Mouse (Mus musculus) midbrain, embryonic 14.5 days (tissue): ENCODE data around the gene Cacna1g. TPM values are rescaled to one million over a fixed set of nuclear protein-coding genes. Genes with fewer than 3 reads are reported as not detected.

Experiments used
- ATAC-seq: fragments of 200-750 bp; cut with Nextera tagmentation; 2 replicates; pipeline ENCODE4 v1.8.0; 2017; ENCODE audit warnings: moderate number of reproducible peaks, moderate library complexity; ENCODE audit not compliant: low FRiP score, low TSS enrichment
- DNase-seq: peaks from one replicate; pipeline ENCODE4 v3.0.0-alpha.2; 2015
- H3K27ac ChIP-seq: fragments of 300-500 bp; sonication (generic); replicated peaks from 2 replicates; pipeline ENCODE4 v1.5.1; 2014; ENCODE audit warnings: mild to moderate bottlenecking, low read depth, low read length, moderate library complexity
- H3K27me3 ChIP-seq: fragments of 300-500 bp; sonication (generic); 2 replicates; pipeline ENCODE4 v1.6.1; 2014; ENCODE audit warnings: low read length, control low read depth, mixed read lengths; ENCODE audit not compliant: control insufficient read depth, insufficient read depth
- H3K36me3 ChIP-seq: fragments of 300-500 bp; sonication (generic); 2 replicates; pipeline ENCODE4 v1.6.1; 2014; ENCODE audit warnings: low read length, control low read depth; ENCODE audit not compliant: control insufficient read depth, insufficient read depth
- H3K4me1 ChIP-seq: fragments of 300-500 bp; sonication (generic); 2 replicates; pipeline ENCODE4 v1.6.1; 2014; ENCODE audit warnings: mild to moderate bottlenecking, antibody characterized with exemption, low read length, control low read depth; ENCODE audit not compliant: control insufficient read depth, insufficient read depth
- H3K4me2 ChIP-seq: fragments of 300-500 bp; sonication (generic); 2 replicates; pipeline ENCODE4 v1.6.1; 2014; ENCODE audit warnings: mild to moderate bottlenecking, low read length, moderate library complexity
- H3K4me3 ChIP-seq: fragments of 300-500 bp; sonication (generic); replicated peaks from 2 replicates; pipeline ENCODE4 v1.5.1; 2014; ENCODE audit warnings: low read depth, low read length
- H3K9ac ChIP-seq: fragments of 300-500 bp; sonication (generic); replicated peaks from 2 replicates; pipeline ENCODE4 v1.6.1; 2014; ENCODE audit warnings: mild to moderate bottlenecking, low read length, moderate library complexity
- H3K9me3 ChIP-seq: fragments of 300-500 bp; sonication (generic); 2 replicates; pipeline ENCODE4 v1.6.1; 2016; ENCODE audit warnings: low read length, control low read depth, mixed read lengths; ENCODE audit not compliant: control insufficient read depth
- WGBS: fragments of 180-500 bp; shearing (Covaris S2); extraction: QIAGEN DNeasy Blood & Tissue Kit; methylation state at CpG from one replicate; pipeline ENCODE4 v1.1.7; 2014; 5-methylcytosine and 5-hydroxymethylcytosine counted together
- polyA plus RNA-seq: library from polyadenylated mRNA; unstranded; fragments of >200 nt; fragmentation: Nextera tagmentation; extraction: Ambion mirVana; gene quantifications from 2 replicates; pipeline ENCODE4 v1.2.1, GENCODE M21; 2014

The Cacna1g gene
- polyA plus RNA-seq, 1 experiment from 2014 or later = 20.1 TPM

GRCm38 (mm10) chr11:94425656-94426055, 48.3 kb downstream of the Cacna1g start:
- DNase-seq (no peak), ATAC-seq (no peak)
- Histone ChIP-seq H3K27ac (no peak overlapping the region), H3K9ac (no peak overlapping the region), H3K9me3 (no peaks in the 10 kb centered on the region), H3K36me3 (peaks cover 44% of the 10 kb centered on the region), H3K27me3 (no peaks in the 10 kb centered on the region), H3K4me1 (peaks cover 48% of the 10 kb centered on the region), H3K4me2 (no peak overlapping the region), H3K4me3 (no peak overlapping the region)
- 77% methylated on average over 14 of the region's 14 CpGs for WGBS

GRCm38 (mm10) chr11:94425215-94425614, 48.8 kb downstream of the Cacna1g start:
- Histone ChIP-seq H3K4me3 (no peak overlapping the region), H3K9me3 (no peaks in the 10 kb centered on the region), H3K27ac (no peak overlapping the region), H3K4me2 (no peak overlapping the region), H3K27me3 (no peaks in the 10 kb centered on the region), H3K9ac (no peak overlapping the region), H3K36me3 (peaks cover 42% of the 10 kb centered on the region), H3K4me1 (peaks cover 50% of the 10 kb centered on the region)
- WGBS = 66% methylated on average over 5 of the region's 5 CpGs
- DNase-seq (no peak), ATAC-seq (no peak)

- H3K4me2 ChIP-seq = no peak overlapping the region
- no peaks in the 10 kb centered on the region for H3K27me3 ChIP-seq
- 0 out of 2 replicates have a peak overlapping the region, but pooled peaks have one; percentile 37 for H3K27ac ChIP-seq
- DNase-seq (no peak), ATAC-seq (no peak)
- H3K9ac ChIP-seq = no peak overlapping the region
- H3K4me1 ChIP-seq = peaks cover 48% of the 10 kb centered on the region
- H3K4me3 ChIP-seq = no peak overlapping the region
- WGBS = 72% methylated on average over 15 of the region's 15 CpGs
- H3K9me3 ChIP-seq = no peaks in the 10 kb centered on the region
- peaks cover 34% of the 10 kb centered on the region for H3K36me3 ChIP-seq
These were observed 49.6 kb downstream of the Cacna1g start for GRCm38 (mm10) chr11:94424380-94424779.

GRCm38 (mm10) chr11:94423855-94424254, 50.1 kb downstream of the Cacna1g start:
- Histone ChIP-seq H3K27me3 (no peaks in the 10 kb centered on the region), H3K4me3 (no peak overlapping the region), H3K4me2 (no peak overlapping the region), H3K9me3 (no peaks in the 10 kb centered on the region), H3K9ac (no peak overlapping the region), H3K27ac (no peak overlapping the region), H3K4me1 (peaks cover 46% of the 10 kb centered on the region), H3K36me3 (peaks cover 34% of the 10 kb centered on the region)
- DNase-seq = no peak
- ATAC-seq = no peak
- 67% methylated on average over 5 of the region's 5 CpGs for WGBS

- ATAC-seq (no peak), DNase-seq (no peak)
- WGBS = 77% methylated on average over 6 of the region's 6 CpGs
- Histone ChIP-seq H3K9me3 (no peaks in the 10 kb centered on the region), H3K27me3 (no peaks in the 10 kb centered on the region), H3K9ac (no peak overlapping the region), H3K4me2 (no peak overlapping the region), H3K27ac (0 out of 2 replicates have a peak overlapping the region, but pooled peaks have one; percentile 26), H3K4me3 (no peak overlapping the region), H3K36me3 (peaks cover 38% of the 10 kb centered on the region), H3K4me1 (peaks cover 31% of the 10 kb centered on the region)
These were observed 53.0 kb downstream of the Cacna1g start for GRCm38 (mm10) chr11:94420991-94421390.

GRCm38 (mm10) chr11:94420325-94420724, 53.7 kb downstream of the Cacna1g start:
- Histone ChIP-seq H3K36me3 (peaks cover 39% of the 10 kb centered on the region), H3K27ac (no peak overlapping the region), H3K27me3 (no peaks in the 10 kb centered on the region), H3K9me3 (no peaks in the 10 kb centered on the region), H3K4me3 (no peak overlapping the region), H3K4me1 (peaks cover 34% of the 10 kb centered on the region), H3K9ac (no peak overlapping the region), H3K4me2 (no peak overlapping the region)
- DNase-seq (peak; percentile 71), ATAC-seq (no peak)
- WGBS = 25% methylated on average over 7 of the region's 7 CpGs

GRCm38 (mm10) chr11:94419004-94419727, 54.8 kb downstream of the Cacna1g start:
- WGBS = 40% methylated on average over 10 of the region's 10 CpGs
- no peaks in the 10 kb centered on the region for H3K27me3 ChIP-seq
- H3K4me1 ChIP-seq = peaks cover 46% of the 10 kb centered on the region

GRCm38 (mm10) chr11:94414042-94414441, 60.0 kb downstream of the Cacna1g start:
- Histone ChIP-seq H3K9ac (peak overlapping the region; percentile 23; the same call in 1 of the 2 replicates), H3K9me3 (no peaks in the 10 kb centered on the region), H3K36me3 (peaks cover 49% of the 10 kb centered on the region), H3K27me3 (no peaks in the 10 kb centered on the region), H3K4me2 (peak overlapping the region; percentile 31), H3K4me1 (peaks cover 40% of the 10 kb centered on the region), H3K4me3 (no peak overlapping the region), H3K27ac (peak overlapping the region; percentile 77)
- 60% methylated on average over 4 of the region's 4 CpGs for WGBS
- DNase-seq (no peak), ATAC-seq (peak; percentile 8; the same call in 1 of the 2 replicates)

More at GRCm38 (mm10) chr11:94419004-94419727, 54.8 kb downstream of the Cacna1g start:
- Histone ChIP-seq H3K9ac (no peak overlapping the region), H3K27ac (peak overlapping the region; percentile 28; the same call in 1 of the 2 replicates), H3K36me3 (peaks cover 39% of the 10 kb centered on the region), H3K4me2 (no peak overlapping the region), H3K4me3 (no peak overlapping the region), H3K9me3 (no peaks in the 10 kb centered on the region)
- DNase-seq (no peak), ATAC-seq (no peak)

- 11% methylated on average over 8 of the region's 8 CpGs for WGBS
- H3K4me1 ChIP-seq = peaks cover 36% of the 10 kb centered on the region
- no peak overlapping the region for H3K4me3 ChIP-seq
- H3K36me3 ChIP-seq = peaks cover 47% of the 10 kb centered on the region
- H3K9me3 ChIP-seq = no peaks in the 10 kb centered on the region
- peak overlapping the region; percentile 31 for H3K4me2 ChIP-seq
- peak overlapping the region; percentile 23; the same call in 1 of the 2 replicates for H3K9ac ChIP-seq
- H3K27me3 ChIP-seq = no peaks in the 10 kb centered on the region
- DNase-seq (peak; percentile 80), ATAC-seq (peak; percentile 63)
- H3K27ac ChIP-seq = peak overlapping the region; percentile 77
These were observed 60.5 kb downstream of the Cacna1g start for GRCm38 (mm10) chr11:94413516-94413915.
